Mouse (Mus musculus) limb, embryonic 13.5 days (tissue): ENCODE measurements at regions not wholly inside any gene's neighbourhood (a gene's known extent, or its start where the extent isn't known, plus 50 kb on each side); places are given as distances from the start of the nearest gene placed in this dataset.

Source experiments
- ATAC-seq: fragments of 200-750 bp; cut with Nextera tagmentation; 2 replicates; pipeline ENCODE4 v1.8.0; 2017; ENCODE audit warnings: low read depth, moderate number of reproducible peaks, moderate TSS enrichment; ENCODE audit not compliant: low FRiP score
- H3K27ac ChIP-seq: fragments of 300-500 bp; sonication (generic); 2 replicates; pipeline ENCODE4 v1.5.1; 2015; ENCODE audit warnings: inconsistent platforms, mild to moderate bottlenecking, moderate library complexity
- H3K27me3 ChIP-seq: fragments of 300-500 bp; sonication (generic); 2 replicates; pipeline ENCODE4 v1.6.1; 2015; ENCODE audit warnings: mild to moderate bottlenecking, inconsistent platforms
- H3K36me3 ChIP-seq: fragments of 300-500 bp; sonication (generic); 2 replicates; pipeline ENCODE4 v1.6.1; 2015; ENCODE audit warnings: inconsistent platforms, mild to moderate bottlenecking, moderate library complexity
- H3K4me1 ChIP-seq: fragments of 300-500 bp; sonication (generic); 2 replicates; pipeline ENCODE4 v1.6.1; 2015; ENCODE audit warnings: inconsistent platforms
- H3K4me2 ChIP-seq: fragments of 300-500 bp; sonication (generic); replicated peaks from 2 replicates; pipeline ENCODE4 v1.6.1; 2015; ENCODE audit warnings: inconsistent platforms, mild to moderate bottlenecking, moderate library complexity
- H3K4me3 ChIP-seq: fragments of 300-500 bp; sonication (generic); 2 replicates; pipeline ENCODE4 v1.5.1; 2015; ENCODE audit warnings: moderate library complexity, mild to moderate bottlenecking, inconsistent platforms
- H3K9ac ChIP-seq: fragments of 300-500 bp; sonication (generic); 2 replicates; pipeline ENCODE4 v1.6.1; 2015; ENCODE audit warnings: mild to moderate bottlenecking, inconsistent platforms
- H3K9me3 ChIP-seq: fragments of 300-500 bp; sonication (generic); 2 replicates; pipeline ENCODE4 v1.6.1; 2016; ENCODE audit warnings: inconsistent platforms
- WGBS: fragments of 180-500 bp; shearing (Covaris S2); methylation state at CpG from one replicate; pipeline ENCODE4 v1.1.7; 2015; 5-methylcytosine and 5-hydroxymethylcytosine counted together

DNA sequence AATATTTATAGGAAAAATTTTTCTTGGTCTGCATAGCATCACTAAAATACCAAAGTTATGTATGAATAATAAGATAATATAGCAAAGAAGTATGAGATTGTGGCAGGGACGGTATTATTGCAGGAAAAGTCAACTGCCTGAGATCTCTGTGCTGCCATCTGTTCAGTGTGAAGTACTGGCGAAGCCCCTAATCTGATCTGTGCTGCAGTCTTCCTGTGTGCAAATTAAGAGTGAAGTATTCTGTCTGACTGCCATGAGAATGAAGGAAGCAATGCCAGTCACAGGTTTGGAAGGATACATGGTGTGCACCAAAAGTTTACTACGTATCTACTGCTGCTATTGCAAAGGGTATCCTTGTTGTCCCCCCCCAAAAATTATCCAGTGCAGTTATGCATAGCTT lies 501.5 kb downstream of the Rab28 start:
- no peaks in the 10 kb centered on the region for H3K9me3 ChIP-seq
- H3K27me3 ChIP-seq, result no peaks in the 10 kb centered on the region
- no peak overlapping the region for H3K4me3 ChIP-seq
- no peaks in the 10 kb centered on the region for H3K36me3 ChIP-seq
- no peak overlapping the region for H3K4me2 ChIP-seq
- WGBS, result 90% methylated on average over 3 of the region's 3 CpGs
- H3K9ac ChIP-seq, result no peak overlapping the region
- ATAC-seq, result no peak
- H3K4me1 ChIP-seq, result peaks cover 13% of the 10 kb centered on the region
- H3K27ac ChIP-seq, result no peak overlapping the region

- Histone ChIP-seq H3K4me3 (no peak overlapping the region), H3K4me1 (peaks cover 13% of the 10 kb centered on the region), H3K27me3 (no peaks in the 10 kb centered on the region), H3K4me2 (no peak overlapping the region), H3K36me3 (no peaks in the 10 kb centered on the region), H3K27ac (peak overlapping the region; percentile 28; the same call in 1 of the 2 replicates), H3K9ac (no peak overlapping the region), H3K9me3 (no peaks in the 10 kb centered on the region)
- ATAC-seq, result peak; percentile 71; the same call in 1 of the 2 replicates
Observed at GRCm38 (mm10) chr5:41204417-41204816, 503.5 kb downstream of the Rab28 start.

DNA sequence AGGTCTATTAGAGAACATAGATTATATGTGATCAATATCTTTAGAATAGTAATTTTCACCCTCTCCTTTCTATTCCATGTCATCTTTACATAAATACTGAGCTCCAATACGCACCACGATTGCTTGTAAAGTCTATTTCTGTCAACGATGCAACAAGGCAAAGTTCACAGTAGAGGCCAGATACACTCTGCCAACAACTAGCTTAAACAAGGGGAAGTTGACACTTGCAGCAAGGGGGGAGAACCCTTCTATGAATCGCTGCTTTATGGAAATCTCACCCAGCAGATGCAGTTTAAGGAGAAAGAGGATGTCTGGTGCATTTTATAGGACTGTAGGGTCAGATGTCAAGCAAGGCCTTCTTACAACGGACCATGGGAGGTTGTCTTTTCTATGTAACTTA lies 520.8 kb downstream of the Rab28 start:
- H3K36me3 ChIP-seq, result no peaks in the 10 kb centered on the region
- peaks cover 7% of the 10 kb centered on the region; the same call in 1 of the 2 replicates for H3K4me1 ChIP-seq
- ATAC-seq, result no peak; the same call in 1 of the 2 replicates
- H3K9me3 ChIP-seq, result no peaks in the 10 kb centered on the region
- H3K4me2 ChIP-seq, result no peak overlapping the region
- no peak overlapping the region for H3K27ac ChIP-seq
- WGBS, result 44% methylated on average over 5 of the region's 5 CpGs
- no peak overlapping the region for H3K9ac ChIP-seq
- no peaks in the 10 kb centered on the region for H3K27me3 ChIP-seq
- H3K4me3 ChIP-seq, result no peak overlapping the region

DNA sequence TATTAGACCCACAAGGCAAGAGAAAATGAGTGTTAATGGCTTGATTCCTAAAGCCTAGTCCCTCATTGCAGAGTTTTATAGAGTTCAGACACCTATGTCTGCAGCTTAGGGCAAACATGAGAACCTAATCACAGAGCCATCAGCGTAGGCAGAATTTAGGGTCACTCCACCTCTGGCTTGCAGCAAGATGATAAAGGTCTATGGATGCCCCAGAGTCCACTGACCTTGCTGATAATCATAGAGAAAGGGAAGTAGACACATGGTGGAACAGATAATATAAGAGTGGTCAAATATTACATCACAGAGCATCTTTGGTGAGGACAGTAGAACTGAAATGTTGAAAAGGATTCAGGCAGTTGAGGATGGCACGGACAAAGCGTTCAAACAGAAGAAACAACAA lies 530.7 kb downstream of the Rab28 start:
- Histone ChIP-seq H3K4me2 (no peak overlapping the region), H3K27ac (no peak overlapping the region), H3K4me1 (no peaks in the 10 kb centered on the region), H3K9ac (no peak overlapping the region), H3K4me3 (no peak overlapping the region), H3K36me3 (no peaks in the 10 kb centered on the region), H3K9me3 (no peaks in the 10 kb centered on the region), H3K27me3 (no peaks in the 10 kb centered on the region)
- no peak for ATAC-seq
- 81% methylated on average over 3 of the region's 3 CpGs for WGBS

- H3K36me3 ChIP-seq, result no peaks in the 10 kb centered on the region
- no peak overlapping the region for H3K4me3 ChIP-seq
- WGBS, result 46% methylated on average over 14 of the region's 14 CpGs
- H3K4me2 ChIP-seq, result no peak overlapping the region; the same call in 1 of the 2 replicates
- no peak for ATAC-seq
- no peaks in the 10 kb centered on the region for H3K9me3 ChIP-seq
- no peak overlapping the region for H3K27ac ChIP-seq
- H3K9ac ChIP-seq, result no peak overlapping the region
- no peaks in the 10 kb centered on the region for H3K4me1 ChIP-seq
- H3K27me3 ChIP-seq, result no peaks in the 10 kb centered on the region
Observed at GRCm38 (mm10) chr5:41165870-41166626, 541.9 kb downstream of the Rab28 start.

- H3K36me3 ChIP-seq, result no peaks in the 10 kb centered on the region
- H3K27ac ChIP-seq, result no peak overlapping the region
- no peak overlapping the region for H3K9ac ChIP-seq
- no peaks in the 10 kb centered on the region for H3K9me3 ChIP-seq
- peaks cover 16% of the 10 kb centered on the region for H3K27me3 ChIP-seq
- WGBS, result 24% methylated on average over 5 of the region's 5 CpGs
- no peaks in the 10 kb centered on the region for H3K4me1 ChIP-seq
- H3K4me2 ChIP-seq, result no peak overlapping the region
- no peak overlapping the region for H3K4me3 ChIP-seq
- peak; percentile 44 for ATAC-seq
Observed at GRCm38 (mm10) chr5:41125050-41125449, 582.9 kb downstream of the Rab28 start.

- 44% methylated on average over 3 of the region's 3 CpGs for WGBS
- Histone ChIP-seq H3K4me3 (no peak overlapping the region), H3K27me3 (peaks cover 2% of the 10 kb centered on the region)
Observed at GRCm38 (mm10) chr5:41117658-41118057, 590.3 kb downstream of the Rab28 start.

DNA sequence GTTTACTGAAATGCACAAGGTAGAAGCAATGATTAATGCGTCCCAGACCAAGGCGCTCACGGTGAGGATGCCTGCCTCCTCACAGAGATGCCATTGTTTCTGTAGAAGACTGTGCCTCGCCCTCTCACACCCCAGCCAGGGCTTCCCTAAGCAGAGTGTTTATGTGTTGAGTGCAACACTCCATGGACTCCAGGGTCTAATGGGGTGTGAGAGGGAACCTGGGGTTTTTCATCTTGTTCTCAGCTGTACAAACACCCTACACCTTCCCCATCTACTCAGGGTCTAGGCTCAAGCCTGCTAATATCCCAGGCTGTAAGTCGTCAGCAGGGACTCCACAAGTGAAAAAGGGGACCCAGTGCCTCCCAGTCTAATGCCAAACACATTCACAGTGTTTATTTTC lies 620.2 kb downstream of the Rab28 start:
- WGBS, result 46% methylated on average over 5 of the region's 5 CpGs
- Histone ChIP-seq H3K4me2 (no peak overlapping the region), H3K4me1 (no peaks in the 10 kb centered on the region), H3K4me3 (no peak overlapping the region), H3K9ac (no peak overlapping the region), H3K9me3 (no peaks in the 10 kb centered on the region), H3K36me3 (no peaks in the 10 kb centered on the region), H3K27me3 (peaks cover 4% of the 10 kb centered on the region; the same call in 1 of the 2 replicates), H3K27ac (no peak overlapping the region)
- no peak for ATAC-seq

More at GRCm38 (mm10) chr5:41117658-41118057, 590.3 kb downstream of the Rab28 start:
- Histone ChIP-seq H3K27ac (no peak overlapping the region), H3K4me2 (no peak overlapping the region), H3K36me3 (no peaks in the 10 kb centered on the region), H3K9ac (no peak overlapping the region), H3K4me1 (no peaks in the 10 kb centered on the region), H3K9me3 (no peaks in the 10 kb centered on the region)
- no peak for ATAC-seq

DNA sequence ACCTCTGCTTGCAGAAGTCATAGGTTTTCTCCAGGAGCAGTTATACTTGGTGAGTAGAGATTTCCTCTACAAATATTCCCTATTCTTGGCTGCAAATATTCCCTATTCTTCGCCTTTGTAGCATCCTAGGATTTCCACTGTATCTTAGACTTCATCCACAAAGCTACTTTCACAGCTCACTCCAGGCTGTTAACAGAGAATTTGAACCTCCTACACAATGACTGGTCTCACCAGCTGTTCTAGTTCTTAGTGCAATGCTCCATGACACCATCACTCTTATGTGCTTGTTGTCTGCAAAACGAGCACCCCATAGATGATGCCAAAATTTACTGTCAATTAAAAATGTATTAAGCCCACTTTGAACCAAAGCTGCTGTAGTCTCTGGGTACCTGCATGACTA lies 631.5 kb downstream of the Rab28 start:
- no peaks in the 10 kb centered on the region for H3K9me3 ChIP-seq
- H3K4me3 ChIP-seq, result no peak overlapping the region
- no peak overlapping the region for H3K9ac ChIP-seq
- H3K4me1 ChIP-seq, result no peaks in the 10 kb centered on the region
- ATAC-seq, result no peak
- 79% methylated on average over 2 of the region's 2 CpGs for WGBS
- H3K27me3 ChIP-seq, result no peaks in the 10 kb centered on the region
- no peak overlapping the region for H3K27ac ChIP-seq
- H3K4me2 ChIP-seq, result no peak overlapping the region
- no peaks in the 10 kb centered on the region for H3K36me3 ChIP-seq

DNA sequence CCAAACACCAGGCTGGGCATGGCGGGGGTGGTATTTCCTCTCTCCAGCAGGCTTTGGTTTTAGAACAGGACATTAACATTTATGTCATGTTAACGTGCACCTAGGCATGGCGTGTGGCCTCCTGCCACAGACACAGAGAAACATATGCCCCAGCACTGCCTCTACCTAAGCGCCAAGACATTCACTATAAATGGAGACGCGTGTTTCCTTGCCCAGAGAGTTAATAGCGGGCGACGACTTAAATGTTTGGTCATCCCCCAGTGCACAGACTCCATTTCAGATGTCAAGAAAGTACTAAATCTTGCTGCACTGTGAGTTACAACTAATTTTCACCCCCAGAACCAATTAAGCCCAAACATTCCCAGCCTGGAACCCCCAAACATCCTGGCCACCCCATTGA lies 646.3 kb downstream of the Rab28 start:
- no peaks in the 10 kb centered on the region for H3K4me1 ChIP-seq
- no peak overlapping the region for H3K4me3 ChIP-seq
- no peak overlapping the region for H3K4me2 ChIP-seq
- no peak for ATAC-seq
- H3K36me3 ChIP-seq, result no peaks in the 10 kb centered on the region
- no peak overlapping the region for H3K9ac ChIP-seq
- no peaks in the 10 kb centered on the region for H3K9me3 ChIP-seq
- no peaks in the 10 kb centered on the region for H3K27me3 ChIP-seq
- WGBS, result 65% methylated on average over 9 of the region's 9 CpGs
- no peak overlapping the region for H3K27ac ChIP-seq

- H3K27ac ChIP-seq, result no peak overlapping the region
- no peak overlapping the region for H3K4me2 ChIP-seq
- H3K9ac ChIP-seq, result no peak overlapping the region
- H3K4me3 ChIP-seq, result no peak overlapping the region
- no peaks in the 10 kb centered on the region for H3K9me3 ChIP-seq
- no peaks in the 10 kb centered on the region for H3K36me3 ChIP-seq
- WGBS, result 34% methylated on average over 3 of the region's 3 CpGs
- no peak for ATAC-seq
- no peaks in the 10 kb centered on the region for H3K4me1 ChIP-seq
- H3K27me3 ChIP-seq, result no peaks in the 10 kb centered on the region
Observed at GRCm38 (mm10) chr5:41061222-41061621, 646.7 kb downstream of the Rab28 start.

GRCm38 (mm10) chr5:41058015-41058414 lies 649.9 kb downstream of the Rab28 start:
- H3K9ac ChIP-seq, result no peak overlapping the region
- 0 out of 2 replicates have a peak, but pooled peaks cover 5% of the 10 kb centered on the region for H3K27me3 ChIP-seq
- ATAC-seq, result no peak
- H3K4me3 ChIP-seq, result no peak overlapping the region
- H3K9me3 ChIP-seq, result no peaks in the 10 kb centered on the region
- no peak overlapping the region for H3K4me2 ChIP-seq
- H3K36me3 ChIP-seq, result no peaks in the 10 kb centered on the region
- 92% methylated on average over 3 of the region's 3 CpGs for WGBS
- no peaks in the 10 kb centered on the region for H3K4me1 ChIP-seq
- H3K27ac ChIP-seq, result no peak overlapping the region

GRCm38 (mm10) chr5:41051948-41052347 lies 656.0 kb downstream of the Rab28 start:
- Histone ChIP-seq H3K4me2 (no peak overlapping the region), H3K36me3 (no peaks in the 10 kb centered on the region), H3K27me3 (peaks cover 27% of the 10 kb centered on the region; the same call in 1 of the 2 replicates), H3K9ac (no peak overlapping the region), H3K4me1 (no peaks in the 10 kb centered on the region), H3K9me3 (no peaks in the 10 kb centered on the region), H3K27ac (no peak overlapping the region), H3K4me3 (no peak overlapping the region)
- ATAC-seq, result peak; percentile 77; the same call in 1 of the 2 replicates
- WGBS, result 25% methylated on average over 4 of the region's 4 CpGs
